Mouse (Mus musculus) liver, embryonic 11.5 days (tissue): ENCODE data around the gene Golt1b. TPM values are rescaled to one million over a fixed set of nuclear protein-coding genes. Genes with fewer than 3 reads are reported as not detected.

Experiments used
- ATAC-seq: fragments of 200-750 bp; cut with Nextera tagmentation; replicated peaks from 2 replicates; pipeline ENCODE4 v1.8.0; 2017; ENCODE audit warnings: moderate number of reproducible peaks, mild to moderate bottlenecking, moderate TSS enrichment, moderate library complexity; ENCODE audit not compliant: low FRiP score
- DNase-seq: peaks from one replicate; pipeline ENCODE4 v3.0.0-alpha.2; 2017; ENCODE audit warnings: low spot score
- H3K27ac ChIP-seq: fragments of 300-500 bp; sonication (generic); 2 replicates; pipeline ENCODE4 v1.5.1; 2014; ENCODE audit warnings: mild to moderate bottlenecking, low read depth, low read length, control low read depth
- H3K27me3 ChIP-seq: fragments of 300-500 bp; sonication (generic); replicated peaks from 2 replicates; pipeline ENCODE4 v1.6.1; 2014; ENCODE audit warnings: low read length, mixed read lengths; ENCODE audit not compliant: control insufficient read depth, insufficient read depth
- H3K36me3 ChIP-seq: fragments of 300-500 bp; sonication (generic); 2 replicates; pipeline ENCODE4 v1.6.1; 2014; ENCODE audit warnings: mild to moderate bottlenecking, low read length, moderate library complexity, mixed read lengths; ENCODE audit not compliant: control insufficient read depth, insufficient read depth
- H3K4me1 ChIP-seq: fragments of 300-500 bp; sonication (generic); replicated peaks from 2 replicates; pipeline ENCODE4 v1.6.1; 2014; ENCODE audit warnings: low read length, mixed read lengths; ENCODE audit not compliant: control insufficient read depth, insufficient read depth
- H3K4me2 ChIP-seq: fragments of 300-500 bp; sonication (generic); 2 replicates; pipeline ENCODE4 v1.6.1; 2014; ENCODE audit warnings: mild to moderate bottlenecking, control low read depth, moderate library complexity
- H3K4me3 ChIP-seq: fragments of 300-500 bp; sonication (generic); 2 replicates; pipeline ENCODE4 v1.5.1; 2014; ENCODE audit warnings: low read depth, low read length, control low read depth
- H3K9ac ChIP-seq: fragments of 300-500 bp; sonication (generic); 2 replicates; pipeline ENCODE4 v1.6.1; 2014; ENCODE audit warnings: low read depth, low read length, control low read depth
- H3K9me3 ChIP-seq: fragments of 300-500 bp; sonication (generic); 2 replicates; pipeline ENCODE4 v1.6.1; 2016; ENCODE audit warnings: low read length, inconsistent platforms, mixed read lengths; ENCODE audit not compliant: control insufficient read depth
- WGBS: fragments of 180-500 bp; shearing (Covaris S2); extraction: QIAGEN DNeasy Blood & Tissue Kit; methylation state at CpG from one replicate; pipeline ENCODE4 v1.1.7; 2014; 5-methylcytosine and 5-hydroxymethylcytosine counted together
- polyA plus RNA-seq: library from polyadenylated mRNA; unstranded; fragments of >200 nt; fragmentation: Nextera tagmentation; extraction: Ambion mirVana; gene quantifications from 2 replicates; pipeline ENCODE4 v1.2.1, GENCODE M21; 2014

Golt1b gene
- polyA plus RNA-seq, result 80.6 and 86.5 TPM in 2 replicates

DNA sequence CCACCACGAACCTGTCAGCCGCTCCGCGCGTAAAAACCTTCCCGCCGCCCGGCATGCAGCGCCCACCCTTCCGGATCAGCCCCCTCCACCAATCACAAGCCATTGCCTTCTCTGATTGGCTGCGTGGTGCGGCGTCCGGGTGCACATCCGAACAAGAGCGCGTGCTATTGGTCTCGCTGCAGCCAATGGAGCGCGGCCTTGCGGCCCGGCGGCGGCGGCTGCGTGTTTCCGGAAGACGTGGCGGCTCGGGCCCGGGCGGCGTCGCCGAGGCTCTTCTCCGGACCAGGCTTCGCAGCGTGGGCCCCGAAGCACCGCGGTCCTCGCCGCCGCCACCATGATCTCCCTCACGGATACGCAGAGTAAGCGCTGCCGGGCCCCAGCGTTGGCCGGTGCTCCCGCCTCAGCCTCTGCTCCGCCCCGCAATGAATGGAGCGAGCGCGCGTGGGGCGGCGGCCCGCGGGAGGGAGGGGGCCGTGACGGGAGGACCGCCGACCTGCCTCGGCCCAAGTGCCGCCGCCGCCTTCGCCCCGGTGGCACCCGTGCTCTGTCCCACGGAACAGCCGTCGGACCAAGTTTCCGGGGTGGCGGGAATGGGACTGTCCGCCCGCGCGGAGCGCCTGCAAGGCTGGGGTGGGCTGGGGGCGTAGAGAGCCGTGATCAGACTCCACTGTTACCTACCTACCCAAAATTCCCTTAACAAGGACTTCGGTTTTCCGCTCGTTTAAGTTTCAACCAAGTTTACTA is at the start of gene Golt1b, which contains the start of gene Recql:
Gene Golt1b (plus strand): TSS at position 211 of the 744 bp plus-strand sequence.
Gene Recql (minus strand): TSS at position 77 of the 744 bp plus-strand sequence.
- Histone ChIP-seq H3K4me2 (peak within 1 kb of the TSS; percentile 87), H3K9ac (peak within 1 kb of the TSS; percentile 95), H3K4me1 (peaks cover 12% of the 10 kb centered on the region), H3K9me3 (no peaks in the 10 kb centered on the region), H3K27ac (peak within 1 kb of the TSS; percentile 70), H3K4me3 (peak within 1 kb of the TSS; percentile 97), H3K36me3 (no peaks in the 10 kb centered on the region), H3K27me3 (no peaks in the 10 kb centered on the region)
- DNase-seq (peak; percentile 96), ATAC-seq (peak; percentile 98)
- WGBS, result under 1% methylated on average over 87 of the region's 87 CpGs

DNA sequence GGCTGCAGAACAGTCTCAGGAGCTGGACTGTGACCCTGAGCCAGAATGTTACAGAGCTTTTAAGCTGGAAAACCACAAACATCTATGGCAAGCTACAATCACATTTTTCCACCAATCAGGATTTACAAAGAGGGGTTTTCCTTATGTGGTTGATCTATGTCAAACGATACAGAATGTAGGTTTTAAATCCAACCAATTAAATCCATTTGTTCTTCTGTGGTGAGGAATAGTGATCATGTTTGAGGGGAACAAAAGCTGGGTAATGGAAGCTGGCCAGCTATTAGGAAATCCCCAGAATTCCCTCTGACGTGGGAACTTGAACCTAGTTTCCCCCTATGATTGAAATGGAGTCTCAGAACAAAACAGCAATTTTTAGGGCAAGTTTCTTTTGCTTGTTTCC is 48.1 kb upstream of the Golt1b start:
- H3K4me1 ChIP-seq, result no peaks in the 10 kb centered on the region
- H3K4me3 ChIP-seq, result no peak overlapping the region
- no peak for ATAC-seq
- no peaks in the 10 kb centered on the region for H3K36me3 ChIP-seq
- no peak overlapping the region for H3K27ac ChIP-seq
- WGBS, result 65% methylated on average over 2 of the region's 2 CpGs
- no peaks in the 10 kb centered on the region for H3K27me3 ChIP-seq
- no peaks in the 10 kb centered on the region for H3K9me3 ChIP-seq
- no peak overlapping the region for H3K4me2 ChIP-seq
- no peak overlapping the region for H3K9ac ChIP-seq
- DNase-seq, result no peak

- no peak for ATAC-seq
- Histone ChIP-seq H3K27ac (no peak overlapping the region), H3K9me3 (no peaks in the 10 kb centered on the region), H3K36me3 (no peaks in the 10 kb centered on the region), H3K9ac (no peak overlapping the region), H3K27me3 (no peaks in the 10 kb centered on the region), H3K4me2 (no peak overlapping the region), H3K4me3 (no peak overlapping the region), H3K4me1 (no peaks in the 10 kb centered on the region)
- WGBS, result 41% methylated on average over 2 of the region's 2 CpGs
- no peak for DNase-seq
Measured at GRCm38 (mm10) chr6:142339576-142339975, 47.4 kb upstream of the Golt1b start.

GRCm38 (mm10) chr6:142343561-142343960 is 43.5 kb upstream of the Golt1b start:
- ATAC-seq, result no peak
- H3K4me2 ChIP-seq, result no peak overlapping the region
- no peak overlapping the region for H3K4me3 ChIP-seq
- no peak overlapping the region for H3K9ac ChIP-seq
- H3K36me3 ChIP-seq, result no peaks in the 10 kb centered on the region
- H3K4me1 ChIP-seq, result peaks cover 5% of the 10 kb centered on the region; the same call in 1 of the 2 replicates
- no peak for DNase-seq
- H3K9me3 ChIP-seq, result no peaks in the 10 kb centered on the region
- no peak overlapping the region for H3K27ac ChIP-seq
- H3K27me3 ChIP-seq, result no peaks in the 10 kb centered on the region
- WGBS, result 44% methylated on average over 2 of the region's 2 CpGs

DNA sequence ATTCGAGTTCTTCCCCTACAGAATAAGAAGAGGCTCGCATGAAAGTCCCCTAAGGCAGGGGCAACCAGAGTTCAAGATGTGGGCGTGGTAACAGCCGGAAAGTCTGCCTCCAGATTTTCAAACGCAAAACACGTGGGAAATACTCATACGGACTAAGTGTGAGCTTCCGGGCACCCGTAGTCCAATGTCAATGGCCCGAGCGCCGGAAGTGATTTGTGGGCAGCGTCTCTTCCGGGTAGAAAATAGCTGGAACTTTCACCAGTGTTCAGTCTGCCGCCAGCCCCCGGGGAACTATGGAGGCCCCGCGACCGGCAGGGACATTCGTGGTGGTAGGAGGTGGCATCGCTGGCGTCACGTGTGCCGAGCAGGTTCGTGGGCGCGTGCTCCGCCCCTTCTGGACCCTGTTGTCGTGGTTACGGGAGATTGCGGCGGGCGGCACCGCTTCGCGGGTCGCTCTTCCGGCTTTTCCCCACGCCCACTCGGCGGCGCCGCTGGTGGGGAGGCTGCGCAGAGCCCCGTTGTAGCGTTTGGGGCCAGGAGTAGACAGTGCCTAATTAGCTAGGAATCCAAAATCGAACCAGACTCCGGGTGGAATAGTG is 41.5 kb upstream of the Golt1b start, which contains the start of gene Pyroxd1:
Gene Pyroxd1 (plus strand): TSS at position 215 of the 599 bp plus-strand sequence.
- peak; percentile 95 for ATAC-seq
- under 1% methylated on average over 48 of the region's 48 CpGs for WGBS
- Histone ChIP-seq H3K4me2 (peak within 1 kb of the TSS; percentile 65), H3K4me1 (peaks cover 5% of the 10 kb centered on the region; the same call in 1 of the 2 replicates), H3K36me3 (peaks cover 3% of the 10 kb centered on the region; the same call in 1 of the 2 replicates), H3K27me3 (no peaks in the 10 kb centered on the region), H3K4me3 (peak within 1 kb of the TSS; percentile 64), H3K27ac (peak within 1 kb of the TSS; percentile 68), H3K9ac (peak within 1 kb of the TSS; percentile 62), H3K9me3 (no peaks in the 10 kb centered on the region)
- DNase-seq, result peak; percentile 81

GRCm38 (mm10) chr6:142346181-142347110 is 40.6 kb upstream of the Golt1b start:
- Histone ChIP-seq H3K36me3 (peaks cover 6% of the 10 kb centered on the region; the same call in 1 of the 2 replicates), H3K9me3 (no peaks in the 10 kb centered on the region), H3K4me1 (peaks cover 5% of the 10 kb centered on the region; the same call in 1 of the 2 replicates), H3K9ac (peak overlapping the region; percentile 62), H3K27ac (0 out of 2 replicates have a peak overlapping the region, but pooled peaks have one; percentile 68), H3K4me3 (peak overlapping the region; percentile 64), H3K4me2 (peak overlapping the region; percentile 65), H3K27me3 (no peaks in the 10 kb centered on the region)
- ATAC-seq (peak; percentile 7), DNase-seq (no peak)
- 41% methylated on average over 12 of the region's 12 CpGs for WGBS

- no peak overlapping the region for H3K27ac ChIP-seq
- peaks cover 9% of the 10 kb centered on the region; the same call in 1 of the 2 replicates for H3K36me3 ChIP-seq
- ATAC-seq, result no peak
- no peaks in the 10 kb centered on the region for H3K27me3 ChIP-seq
- H3K4me1 ChIP-seq, result peaks cover 5% of the 10 kb centered on the region; the same call in 1 of the 2 replicates
- no peak for DNase-seq
- WGBS, result 81% methylated on average over 11 of the region's 11 CpGs
- no peak overlapping the region for H3K9ac ChIP-seq
- no peak overlapping the region for H3K4me3 ChIP-seq
- H3K9me3 ChIP-seq, result no peaks in the 10 kb centered on the region
- H3K4me2 ChIP-seq, result no peak overlapping the region
Measured at GRCm38 (mm10) chr6:142347431-142348385, 39.3 kb upstream of the Golt1b start.
